Mouse (Mus musculus) kidney, adult 2 months (tissue): ENCODE data around the gene Hspb11.

Experiments
- CTCF ChIP-seq: fragments of 200-500 bp; conservative IDR thresholded peaks from 2 replicates; pipeline ENCODE4 v1.5.1; 2011; ENCODE audit warnings: low read depth, mild to moderate bottlenecking, control low read depth, low read length, moderate library complexity, mixed read lengths; ENCODE audit not compliant: insufficient read depth, insufficient read length
- POLR2A ChIP-seq: fragments of 200-500 bp; IDR thresholded peaks from one replicate; pipeline ENCODE4 v1.6.1; 2011; ENCODE audit warnings: low read depth, low read length, control low read depth

GRCm38 (mm10) chr4:107286386-107286785, 33.0 kb downstream of the Hspb11 start:
- no peak for TF ChIP-seq POLR2A
- TF ChIP-seq CTCF = no peak
